Mouse (Mus musculus) natural killer cell, adult 2 months (primary cell): ENCODE measurements around the gene Ssxb9.
"Not testable (repeated sequence)": the region's sequence is repeated elsewhere in the genome, so short reads cannot be mapped to it uniquely, and the experiment has no call there.

ENCODE experiments used
- DNase-seq, 2 experiments: peaks; one replicate each; pipeline ENCODE4 v3.0.0; 2022; ENCODE audit warnings: low spot score in 2 of 2

Ssxb9 gene

GRCm38 (mm10) chrX:8366678-8367077, at the start of gene Ssxb9:
Ssxb9 (plus strand) TSS chrX:8366978.
- DNase-seq, result not testable (repeated sequence)

GRCm38 (mm10) chrX:8327124-8327523, 39.7 kb upstream of the Ssxb9 start, which contains the start of gene Ssxb10:
Ssxb10 (plus strand) TSS chrX:8327424.
- DNase-seq, result no peak

- not testable (repeated sequence) for DNase-seq
These were observed 46.2 kb downstream of the Ssxb9 start, which contains the start of gene Ssxb1 for GRCm38 (mm10) chrX:8413005-8413404. Ssxb1 (plus strand) TSS chrX:8413305.
